Mouse (Mus musculus) heart, postnatal 0 days (tissue): Measurements from ENCODE around the gene Ptpn13.

Experiments
- CTCF ChIP-seq: IDR thresholded peaks from 2 replicates; pipeline ENCODE4 v1.5.1; 2016; ENCODE audit warnings: antibody characterized with exemption, control low read depth, low read depth
- EP300 ChIP-seq: IDR thresholded peaks from 2 replicates; pipeline ENCODE4 v1.6.1; 2016; ENCODE audit warnings: antibody characterized with exemption, low read depth

- TF ChIP-seq CTCF (no peak), EP300 (no peak)
Observed at GRCm38 (mm10) chr5:103441706-103442105, 16.7 kb downstream of the Ptpn13 start.
